Mouse (Mus musculus): ENCODE data around the gene Grik5. TPM values are rescaled to one million over a fixed set of nuclear protein-coding genes. Genes with fewer than 3 reads are reported as not detected.

The Grik5 gene
- polyA plus RNA-seq, 1 experiment = 186 TPM

DNA sequence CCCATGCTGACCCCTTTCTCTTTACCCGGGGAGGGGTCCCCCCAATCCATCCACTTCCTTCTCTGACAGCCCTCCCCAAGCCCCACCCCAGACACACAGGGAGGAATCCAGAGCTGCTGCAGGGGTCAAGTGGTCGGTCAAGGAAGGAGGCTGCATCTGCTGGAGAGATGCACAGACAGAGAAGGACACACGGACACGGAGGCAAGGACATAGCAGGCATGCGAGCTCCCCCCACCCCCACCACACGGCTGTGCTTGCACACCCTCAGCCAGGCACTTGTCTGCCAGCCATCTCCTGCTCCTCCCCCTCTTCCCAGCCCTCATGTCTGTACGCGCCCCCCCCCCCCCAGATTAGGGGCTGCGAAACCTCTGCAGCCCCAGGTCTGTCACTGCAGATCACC is 67.3 kb downstream of the Grik5 start:
- TF ChIP-seq POLR2A (IDR thresholded peaks at IDR 0.05; ENCODE audit: borderline replicate concordance, extremely low read depth, insufficient read depth, insufficient read length, poor library complexity, severe bottlenecking) (no peak), CTCF (IDR thresholded peaks at IDR 0.05; ENCODE audit: borderline replicate concordance, extremely low read depth, insufficient read depth, insufficient read length) (no peak)

DNA sequence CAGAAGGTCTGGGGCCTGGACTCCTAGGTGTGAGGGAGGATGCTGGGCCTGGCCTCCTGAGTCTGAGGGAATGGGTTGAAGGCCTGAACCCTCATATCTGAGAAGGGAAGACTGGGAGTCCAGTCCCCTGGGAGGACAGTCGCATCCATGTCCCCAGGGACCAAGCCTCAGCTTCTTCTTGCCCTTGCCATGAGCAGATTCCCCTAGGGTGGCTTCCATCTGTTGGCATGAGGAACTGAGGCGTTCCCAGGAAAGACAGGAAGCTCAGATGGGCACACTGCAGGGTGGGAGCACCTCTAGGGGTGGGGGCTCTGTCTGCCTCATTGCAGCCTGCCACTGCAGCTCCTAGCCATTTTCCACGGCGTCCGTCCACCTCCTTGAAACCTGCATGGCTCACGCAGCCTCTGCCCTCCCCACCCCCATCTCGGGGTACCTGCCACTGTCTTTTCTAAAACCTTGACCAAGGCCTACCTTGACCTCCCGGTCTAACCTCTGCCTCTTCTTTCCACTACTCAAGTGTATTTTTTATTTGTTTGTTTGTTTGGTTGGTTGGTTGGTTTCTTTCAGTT is 68.2 kb downstream of the Grik5 start:
- DNase-seq (ENCODE audit: low read depth) = no peak
- no peak for TF ChIP-seq CTCF (IDR thresholded peaks at IDR 0.05; ENCODE audit: borderline replicate concordance, extremely low read depth, insufficient read depth, insufficient read length)
- TF ChIP-seq POLR2A (IDR thresholded peaks at IDR 0.05; ENCODE audit: borderline replicate concordance, extremely low read depth, insufficient read depth, insufficient read length, poor library complexity, severe bottlenecking) = no peak

More for the DNA sequence above, 67.3 kb downstream of the Grik5 start:
- peak; percentile 46 for DNase-seq (ENCODE audit: low read depth)

DNA sequence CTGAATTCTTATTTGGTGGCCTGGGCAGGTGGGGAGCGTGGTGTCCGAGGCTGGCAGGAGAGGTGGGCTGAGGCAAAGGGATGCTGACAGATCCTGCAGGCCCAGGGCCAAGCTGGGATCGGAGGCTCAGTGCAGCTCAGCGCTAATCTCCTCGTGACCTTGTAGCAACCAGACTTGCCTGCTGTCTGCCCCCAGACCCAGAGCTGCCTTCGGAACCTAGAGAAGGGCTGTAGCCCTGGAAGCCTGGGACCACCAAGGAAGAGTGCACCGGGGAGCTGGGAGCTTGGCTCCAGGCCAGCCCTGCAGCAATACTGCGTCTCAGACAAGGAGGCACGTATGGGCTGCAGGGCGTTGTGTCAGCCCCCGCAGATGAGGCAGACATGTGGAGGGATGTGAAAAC is 68.9 kb downstream of the Grik5 start:
- TF ChIP-seq CTCF (IDR thresholded peaks at IDR 0.05; ENCODE audit: borderline replicate concordance, extremely low read depth, insufficient read depth, insufficient read length) = no peak
- peak; percentile 49 for DNase-seq (ENCODE audit: low read depth)

DNA sequence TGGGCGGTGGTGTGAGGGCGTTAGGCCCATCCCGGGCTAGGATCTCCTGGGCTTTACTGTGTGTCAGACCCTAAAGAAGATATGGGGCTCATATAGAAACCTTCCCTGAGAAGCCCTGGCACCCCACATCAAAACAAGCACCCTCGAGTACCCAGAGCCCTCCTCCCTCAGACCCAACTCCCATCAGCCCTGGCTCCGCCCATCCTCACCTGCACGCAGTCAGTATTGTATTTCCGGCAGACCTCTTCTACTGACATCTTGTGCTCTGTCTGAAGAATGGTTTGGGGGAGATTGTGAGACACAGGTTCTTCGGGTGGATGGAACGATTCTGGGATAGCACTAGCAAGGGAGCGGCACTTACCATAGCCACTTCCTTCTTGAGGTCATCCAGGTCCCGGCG is 71.4 kb downstream of the Grik5 start:
- no peak for TF ChIP-seq POLR2A (IDR thresholded peaks at IDR 0.05; ENCODE audit: borderline replicate concordance, extremely low read depth, insufficient read depth, insufficient read length, poor library complexity, severe bottlenecking)
- no peak for TF ChIP-seq CTCF (IDR thresholded peaks at IDR 0.05; ENCODE audit: borderline replicate concordance, extremely low read depth, insufficient read depth, insufficient read length)
- no peak for DNase-seq (ENCODE audit: low read depth)

DNA sequence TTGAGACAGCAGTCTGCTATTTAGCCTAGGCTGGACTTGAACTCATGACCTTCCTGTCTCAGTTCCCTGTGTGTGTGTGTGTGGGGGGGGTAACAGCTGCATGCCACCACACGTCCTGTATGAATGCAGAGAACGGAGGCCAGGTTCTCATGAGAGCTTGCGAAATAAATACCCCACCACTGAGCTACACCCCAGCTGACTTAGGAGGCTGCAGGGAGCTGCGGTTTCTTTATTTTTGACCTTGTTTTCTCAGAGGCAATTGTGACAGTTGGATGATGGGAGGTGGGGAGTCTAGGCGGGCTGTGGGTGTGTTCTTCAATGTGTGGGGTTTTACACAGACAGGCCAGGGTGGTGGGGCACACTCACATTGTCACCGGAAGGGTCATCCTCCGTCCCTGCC is 71.9 kb downstream of the Grik5 start:
- TF ChIP-seq POLR2A (IDR thresholded peaks at IDR 0.05; ENCODE audit: borderline replicate concordance, extremely low read depth, insufficient read depth, insufficient read length, poor library complexity, severe bottlenecking) (no peak), CTCF (IDR thresholded peaks at IDR 0.05; ENCODE audit: borderline replicate concordance, extremely low read depth, insufficient read depth, insufficient read length) (no peak)
- DNase-seq (ENCODE audit: low read depth) = no peak

DNA sequence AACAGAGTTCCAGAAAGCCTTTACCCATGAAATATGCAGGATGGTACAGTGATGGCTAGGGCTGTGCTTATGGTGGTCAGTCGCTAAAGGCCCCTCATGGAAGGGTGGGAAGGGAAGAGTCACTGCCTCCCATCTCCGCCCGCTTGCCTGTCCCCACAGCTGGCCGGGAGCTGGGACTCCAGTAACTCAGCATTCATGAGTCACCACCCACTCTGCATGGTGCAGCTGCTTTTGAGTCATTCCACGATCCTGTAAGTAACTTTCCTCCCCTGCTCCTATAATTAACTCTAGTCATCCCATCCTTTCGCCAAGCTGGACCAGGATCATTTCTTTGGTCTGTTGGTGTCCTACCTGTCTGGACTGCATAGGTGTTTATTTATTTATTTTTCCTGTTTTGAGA is 79.1 kb downstream of the Grik5 start:
- TF ChIP-seq POLR2A (IDR thresholded peaks at IDR 0.05; ENCODE audit: borderline replicate concordance, extremely low read depth, insufficient read depth, insufficient read length, poor library complexity, severe bottlenecking) (no peak), CTCF (IDR thresholded peaks at IDR 0.05; ENCODE audit: borderline replicate concordance, extremely low read depth, insufficient read depth, insufficient read length) (no peak)
- DNase-seq (ENCODE audit: low read depth) = no peak

DNA sequence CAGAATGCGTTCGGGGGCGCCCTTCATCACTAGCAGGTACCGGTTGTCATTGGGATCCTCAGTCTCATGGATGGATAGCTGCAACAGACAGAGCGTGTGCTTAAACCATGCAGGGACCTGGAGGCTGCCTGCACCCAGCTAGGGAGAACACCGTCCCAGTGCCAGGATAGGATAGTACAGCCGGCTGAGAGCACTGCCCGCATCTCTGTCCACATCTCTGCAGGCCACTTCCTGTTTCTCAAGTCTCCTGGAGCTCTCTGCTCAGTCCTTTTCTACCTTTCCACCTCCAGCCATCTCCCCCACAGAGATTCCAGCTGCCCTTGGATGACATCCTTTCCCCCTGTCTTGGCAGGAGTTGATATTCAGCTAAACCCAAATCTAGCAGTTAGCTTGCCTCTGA is 81.7 kb downstream of the Grik5 start:
- no peak for DNase-seq (ENCODE audit: low read depth)
- TF ChIP-seq CTCF (IDR thresholded peaks at IDR 0.05; ENCODE audit: borderline replicate concordance, extremely low read depth, insufficient read depth, insufficient read length) = no peak
- TF ChIP-seq POLR2A (IDR thresholded peaks at IDR 0.05; ENCODE audit: borderline replicate concordance, extremely low read depth, insufficient read depth, insufficient read length, poor library complexity, severe bottlenecking) = no peak

DNA sequence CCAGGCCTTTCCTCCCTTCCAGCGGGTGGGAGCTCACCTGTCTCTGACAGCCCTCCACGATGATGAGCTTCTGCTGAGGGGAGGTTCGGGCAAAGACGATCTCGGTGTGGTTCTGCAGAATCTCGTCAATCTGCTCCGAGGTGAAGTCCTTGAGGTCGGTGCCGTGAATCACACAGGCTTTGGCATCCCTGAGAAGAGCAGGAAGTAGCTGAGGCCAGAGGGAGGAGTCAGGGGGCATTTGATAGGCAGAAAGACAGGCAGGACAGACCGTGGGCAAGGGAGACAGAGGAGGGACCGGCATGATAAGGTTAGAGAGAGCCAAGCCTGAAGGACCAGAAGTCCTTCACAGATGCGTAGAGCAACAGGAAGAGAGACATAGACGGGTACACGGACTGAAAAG is 84.2 kb downstream of the Grik5 start:
- DNase-seq (ENCODE audit: low read depth) = no peak
- no peak for TF ChIP-seq POLR2A (IDR thresholded peaks at IDR 0.05; ENCODE audit: borderline replicate concordance, extremely low read depth, insufficient read depth, insufficient read length, poor library complexity, severe bottlenecking)
- no peak for TF ChIP-seq CTCF (IDR thresholded peaks at IDR 0.05; ENCODE audit: borderline replicate concordance, extremely low read depth, insufficient read depth, insufficient read length)

DNA sequence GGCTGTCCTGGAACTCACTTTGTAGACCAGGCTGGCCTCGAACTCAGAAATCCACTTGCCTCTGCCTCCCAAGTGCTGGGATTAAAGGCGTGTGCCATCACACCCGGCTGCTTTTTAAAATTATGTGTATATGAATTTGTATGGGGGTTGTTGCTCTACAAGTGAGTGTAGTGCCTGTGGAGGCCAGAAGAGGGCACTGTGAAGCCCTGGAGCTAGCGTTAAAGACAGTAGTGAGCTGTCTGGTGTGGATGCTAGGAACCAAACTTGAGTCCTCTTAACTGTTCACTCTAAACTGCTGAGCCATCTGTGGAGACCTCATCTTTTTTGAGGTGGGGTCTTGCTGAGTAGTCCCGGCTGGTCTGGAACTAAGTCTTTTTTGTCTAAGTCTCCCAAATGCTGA is 86.3 kb downstream of the Grik5 start:
- no peak for DNase-seq (ENCODE audit: low read depth)

DNA sequence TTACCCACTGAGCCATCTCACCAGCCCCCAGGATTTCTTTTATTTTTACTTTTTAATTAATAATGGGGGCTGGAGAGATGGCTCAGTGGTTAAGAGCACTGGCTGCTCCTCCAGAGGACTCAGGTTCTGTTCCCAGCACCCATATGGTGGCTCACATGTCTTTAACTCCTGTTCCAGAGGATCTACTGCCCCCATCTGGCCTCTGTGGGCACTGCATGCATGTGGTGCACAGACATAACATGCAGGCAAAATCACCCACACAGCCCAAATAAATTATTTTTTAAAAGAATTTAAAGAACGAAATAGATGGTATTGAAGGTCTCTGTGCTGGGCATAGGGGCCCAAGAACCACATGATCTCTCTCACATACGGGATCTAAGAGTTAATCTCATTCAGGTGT is 87.8 kb downstream of the Grik5 start:
- DNase-seq (ENCODE audit: low read depth) = no peak
- TF ChIP-seq CTCF (IDR thresholded peaks at IDR 0.05; ENCODE audit: borderline replicate concordance, extremely low read depth, insufficient read depth, insufficient read length) (peak; percentile 6; the same call in 1 of the 2 replicates), POLR2A (IDR thresholded peaks at IDR 0.05; ENCODE audit: borderline replicate concordance, extremely low read depth, insufficient read depth, insufficient read length, poor library complexity, severe bottlenecking) (no peak)

More for the DNA sequence above, 86.3 kb downstream of the Grik5 start:
- peak; percentile 36; the same call in 1 of the 2 replicates for TF ChIP-seq CTCF (IDR thresholded peaks at IDR 0.05; ENCODE audit: borderline replicate concordance, extremely low read depth, insufficient read depth, insufficient read length)
- no peak for TF ChIP-seq POLR2A (IDR thresholded peaks at IDR 0.05; ENCODE audit: borderline replicate concordance, extremely low read depth, insufficient read depth, insufficient read length, poor library complexity, severe bottlenecking)

DNA sequence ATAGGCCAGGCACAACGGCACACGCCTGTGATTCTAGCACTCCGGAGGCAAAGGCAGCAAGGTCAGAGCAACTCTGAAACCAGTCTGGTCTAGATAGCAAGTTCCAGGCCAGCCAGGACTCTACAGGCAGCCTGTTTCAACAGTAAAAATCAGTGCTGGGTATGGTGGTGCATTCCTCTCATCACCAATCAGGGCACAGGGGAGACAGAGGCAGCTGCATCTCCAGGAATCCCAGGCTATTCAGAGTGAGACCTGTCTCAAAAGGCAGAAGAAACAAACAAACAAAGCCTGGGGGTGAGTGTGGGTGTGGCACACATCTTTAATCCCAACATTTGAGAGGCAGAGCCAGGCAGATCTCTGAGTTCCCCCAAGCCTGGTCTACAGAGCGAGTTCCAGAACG is 88.8 kb downstream of the Grik5 start:
- no peak for TF ChIP-seq CTCF (IDR thresholded peaks at IDR 0.05; ENCODE audit: borderline replicate concordance, extremely low read depth, insufficient read depth, insufficient read length)
- TF ChIP-seq POLR2A (IDR thresholded peaks at IDR 0.05; ENCODE audit: borderline replicate concordance, extremely low read depth, insufficient read depth, insufficient read length, poor library complexity, severe bottlenecking) = no peak
- DNase-seq (ENCODE audit: low read depth) = no peak

DNA sequence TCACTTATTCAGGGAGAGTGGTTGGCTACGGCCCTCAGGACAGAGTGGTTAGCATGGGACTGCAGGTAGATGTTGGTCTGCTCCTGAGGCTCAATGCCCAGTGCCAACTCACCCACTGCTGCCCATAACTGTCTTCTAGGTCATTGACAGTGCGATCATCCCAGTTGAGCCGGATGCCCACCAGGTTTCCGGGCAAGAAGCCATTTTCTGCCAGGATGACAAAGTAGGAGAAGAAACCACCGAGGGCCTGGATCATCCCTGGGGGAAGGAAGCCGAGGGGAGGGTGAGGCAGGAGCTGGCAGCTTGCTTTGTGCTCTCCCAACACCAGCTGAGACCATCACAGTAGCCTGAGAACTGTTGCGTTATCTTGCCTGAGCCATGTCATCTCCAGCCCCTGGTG is 91.7 kb downstream of the Grik5 start:
- TF ChIP-seq POLR2A (IDR thresholded peaks at IDR 0.05; ENCODE audit: borderline replicate concordance, extremely low read depth, insufficient read depth, insufficient read length, poor library complexity, severe bottlenecking) = no peak
- no peak for TF ChIP-seq CTCF (IDR thresholded peaks at IDR 0.05; ENCODE audit: borderline replicate concordance, extremely low read depth, insufficient read depth, insufficient read length)
- no peak for DNase-seq (ENCODE audit: low read depth)

Data from brain, embryonic 14.5 days (tissue).